Mouse (Mus musculus) left cerebral cortex, adult 2 months (tissue): ENCODE results near the gene Nf1. TPM values are rescaled to one million over a fixed set of nuclear protein-coding genes. Genes with fewer than 3 reads are reported as not detected.

ENCODE experiments used
- DNase-seq, 2 experiments: peaks; one replicate each; pipeline ENCODE4 v3.0.0; 2021 to 2022; ENCODE audit warnings: low spot score in 2 of 2, mixed read lengths in 1 of 2; ENCODE audit errors: extremely low spot score in 1 of 2
- H3K27ac ChIP-seq: fragments of 200-600 bp; 2 replicates; pipeline ENCODE4 v1.8.1; 2022
- H3K4me3 ChIP-seq: fragments of 200-600 bp; 2 replicates; pipeline ENCODE4 v1.8.1; 2022
- CTCF ChIP-seq: fragments of 200-600 bp; IDR thresholded peaks from 2 replicates; pipeline ENCODE4 v1.8.1; 2022; ENCODE audit warnings: antibody characterized with exemption, mild to moderate bottlenecking, moderate library complexity
- intact Hi-C: fragments of 180-260 bp; cut with DNase I; formaldehyde crosslinking; loops from one replicate; pipeline ENCODE4 v1.15.1; 2025
- total RNA-seq, 2 experiments: library from RNA; stranded (reverse); gene quantifications; 2 replicates each; pipeline ENCODE4 v1.2.3; 2021

Gene Nf1
- total RNA-seq, 2 experiments from 2014 or later = 129 to 131 TPM

DNA sequence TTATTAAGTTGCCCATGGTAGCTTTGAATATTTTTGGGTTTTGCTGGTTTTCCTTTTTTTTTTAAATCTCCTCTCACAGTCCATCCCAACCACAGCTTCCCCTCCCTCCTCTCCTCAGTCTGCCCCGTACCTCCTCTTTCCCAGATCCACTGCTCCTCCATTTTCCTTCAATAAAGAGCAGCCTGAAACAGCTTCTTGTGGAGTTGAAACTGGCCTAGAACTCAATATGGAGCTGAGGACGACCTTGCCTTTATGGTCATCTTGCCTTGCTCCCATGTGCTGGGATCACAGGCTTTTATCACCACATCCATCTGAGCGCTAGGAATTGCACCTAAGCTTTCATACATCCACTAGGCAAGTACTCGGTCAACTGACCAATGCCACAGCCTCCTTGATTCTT is 192.0 kb downstream of the Nf1 start:
- intact Hi-C loops = no loop called here
- DNase-seq = no peak
- no peak for TF ChIP-seq CTCF
- peak overlapping the region; percentile 82 for H3K27ac ChIP-seq
- no peak overlapping the region for H3K4me3 ChIP-seq

DNA sequence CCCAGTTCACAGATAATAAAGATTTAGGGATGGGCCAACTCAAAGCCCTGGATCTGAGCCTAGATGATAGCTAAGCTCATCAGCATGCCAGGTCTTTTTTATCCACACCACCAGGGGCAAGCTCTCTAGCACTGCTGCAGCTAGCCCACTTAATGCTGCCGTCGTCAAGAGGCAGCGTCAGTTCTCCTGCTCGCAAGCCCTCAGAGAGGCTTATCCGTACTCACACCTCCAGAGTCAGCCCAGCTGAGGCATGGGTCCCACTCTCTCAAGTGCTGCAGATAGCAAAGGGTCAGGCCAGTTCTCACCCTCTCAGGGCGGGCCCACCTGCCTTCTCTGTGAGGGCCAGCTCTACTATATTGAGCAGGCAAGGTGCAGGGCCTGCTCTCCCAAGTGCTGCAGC is 193.8 kb downstream of the Nf1 start:
- no peak for DNase-seq
- no peak for TF ChIP-seq CTCF
- Histone ChIP-seq H3K27ac (0 out of 2 replicates have a peak overlapping the region, but pooled peaks have one; percentile 10), H3K4me3 (no peak overlapping the region)
- intact Hi-C loops = no loop called here

GRCm38 (mm10) chr11:79533950-79534690 is 194.6 kb downstream of the Nf1 start:
- TF ChIP-seq CTCF = no peak
- no peak for DNase-seq
- H3K27ac ChIP-seq = peak overlapping the region; percentile 32; the same call in 1 of the 2 replicates
- intact Hi-C loops = no loop called here
- no peak overlapping the region for H3K4me3 ChIP-seq

- TF ChIP-seq CTCF = no peak
- intact Hi-C loops = no loop called here
- no peak overlapping the region for H3K27ac ChIP-seq
- DNase-seq = no peak
- H3K4me3 ChIP-seq = no peak overlapping the region
Observed at GRCm38 (mm10) chr11:79535554-79535953, 196.1 kb downstream of the Nf1 start.

DNA sequence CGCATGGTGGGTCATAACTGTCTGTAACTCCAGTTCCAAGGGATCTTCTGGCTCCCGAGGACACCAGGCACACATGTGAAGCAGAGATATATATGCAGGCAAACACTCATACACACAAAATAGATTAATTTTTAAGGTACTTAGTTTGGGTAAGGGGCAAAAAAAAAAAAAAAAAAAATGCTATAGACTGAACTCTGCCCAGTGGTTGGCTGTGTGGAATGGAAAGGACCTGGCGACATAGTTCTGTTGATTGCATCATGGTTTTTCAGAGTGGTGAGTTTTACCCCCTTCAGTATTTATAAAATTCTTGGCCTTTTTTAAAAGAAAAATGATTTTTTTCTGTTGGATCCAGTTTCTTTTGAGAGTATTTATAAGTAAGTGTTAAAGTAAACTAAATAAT is 196.8 kb downstream of the Nf1 start:
- TF ChIP-seq CTCF = no peak
- intact Hi-C loops = no loop called here

GRCm38 (mm10) chr11:79552622-79553021 is 213.1 kb downstream of the Nf1 start:
- no peak for DNase-seq
- intact Hi-C loops = no loop called here

More for the DNA sequence above, 196.8 kb downstream of the Nf1 start:
- Histone ChIP-seq H3K4me3 (no peak overlapping the region), H3K27ac (no peak overlapping the region)
- DNase-seq = no peak

DNA sequence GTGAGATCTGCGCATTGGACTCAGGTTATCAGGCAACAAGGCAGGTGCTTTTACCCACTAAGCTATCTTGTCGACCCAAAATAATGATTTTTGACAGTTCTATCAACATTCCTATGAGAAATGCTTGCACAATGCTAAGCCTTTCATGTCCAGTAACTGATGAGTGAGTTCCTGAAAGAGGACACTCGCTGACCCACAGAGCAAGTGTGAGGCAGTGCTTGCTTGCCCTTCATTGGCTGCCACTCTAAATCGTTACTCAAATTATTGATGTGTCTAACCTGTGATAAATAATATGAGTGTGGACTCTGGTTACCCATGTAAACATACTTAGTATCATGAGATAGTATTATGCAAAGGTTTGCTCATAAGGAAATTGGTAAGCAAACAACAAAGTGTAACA is 221.0 kb downstream of the Nf1 start:
- intact Hi-C loops = no loop called here
- TF ChIP-seq CTCF = no peak
- DNase-seq = no peak
- H3K27ac ChIP-seq = no peak overlapping the region
- no peak overlapping the region for H3K4me3 ChIP-seq

More at GRCm38 (mm10) chr11:79552622-79553021, 213.1 kb downstream of the Nf1 start:
- no peak overlapping the region for H3K27ac ChIP-seq
- no peak overlapping the region for H3K4me3 ChIP-seq
- TF ChIP-seq CTCF = no peak

GRCm38 (mm10) chr11:79563493-79563892 is 224.0 kb downstream of the Nf1 start:
- no peak for TF ChIP-seq CTCF
- no peak for DNase-seq
- no peak overlapping the region for H3K27ac ChIP-seq
- no peak overlapping the region for H3K4me3 ChIP-seq
- intact Hi-C loops = no loop called here

DNA sequence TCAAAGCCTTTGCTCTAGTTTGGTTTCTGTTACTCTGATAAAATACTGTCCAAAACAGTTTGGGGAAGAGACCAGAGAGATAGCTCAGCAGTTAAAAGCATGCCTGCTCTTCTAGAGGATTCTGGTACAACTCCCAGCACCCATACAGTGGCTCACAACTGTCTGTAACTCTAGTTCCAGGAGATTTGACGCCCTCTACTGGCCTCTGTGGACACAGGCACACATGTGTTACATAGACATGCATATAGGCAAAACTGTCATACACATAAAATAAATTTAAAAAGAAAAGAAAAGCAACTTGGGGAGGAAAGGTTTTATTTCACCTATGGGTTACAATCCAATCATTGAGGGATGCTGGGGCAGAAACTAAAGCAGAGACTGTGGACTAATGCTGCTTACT is 227.5 kb downstream of the Nf1 start:
- intact Hi-C loops = no loop called here
- Histone ChIP-seq H3K27ac (no peak overlapping the region), H3K4me3 (no peak overlapping the region)
- DNase-seq = no peak
- TF ChIP-seq CTCF = no peak; the same call in 1 of the 2 replicates

DNA sequence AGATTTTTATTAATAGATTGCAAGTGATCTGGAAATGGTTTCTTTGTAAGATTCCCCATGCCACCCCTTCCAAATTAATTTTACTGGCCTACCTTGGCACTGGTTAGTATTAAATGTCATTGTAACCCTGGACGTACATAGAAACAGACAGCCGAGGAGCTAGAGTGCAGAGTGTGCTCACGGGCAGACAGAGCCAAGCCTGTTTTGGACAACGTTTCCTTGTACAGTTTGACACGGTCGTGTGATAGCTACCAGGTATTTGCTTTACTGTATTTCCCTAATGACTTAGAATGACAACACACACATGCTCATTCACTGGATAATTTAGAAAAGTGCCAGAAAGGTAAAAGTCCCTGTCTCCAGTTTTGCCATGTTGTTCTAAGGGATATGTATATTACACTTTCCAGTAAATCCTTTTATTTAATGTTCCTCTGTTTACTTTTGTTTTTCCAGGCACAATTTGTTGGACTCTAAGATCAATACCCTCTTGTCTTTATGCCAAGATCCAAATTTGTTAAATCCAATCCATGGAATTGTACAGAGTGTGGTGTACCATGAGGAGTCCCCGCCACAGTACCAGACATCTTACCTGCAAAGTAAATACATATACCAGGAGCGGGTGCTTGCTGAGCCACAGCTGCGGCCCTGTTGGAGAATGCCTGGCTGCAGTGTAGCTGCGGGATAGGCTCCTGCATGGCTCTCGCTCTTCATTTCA is 228.9 kb downstream of the Nf1 start:
- no peak overlapping the region for H3K4me3 ChIP-seq
- no peak for DNase-seq
- intact Hi-C loops = no loop called here
- no peak for TF ChIP-seq CTCF
- no peak overlapping the region for H3K27ac ChIP-seq

DNA sequence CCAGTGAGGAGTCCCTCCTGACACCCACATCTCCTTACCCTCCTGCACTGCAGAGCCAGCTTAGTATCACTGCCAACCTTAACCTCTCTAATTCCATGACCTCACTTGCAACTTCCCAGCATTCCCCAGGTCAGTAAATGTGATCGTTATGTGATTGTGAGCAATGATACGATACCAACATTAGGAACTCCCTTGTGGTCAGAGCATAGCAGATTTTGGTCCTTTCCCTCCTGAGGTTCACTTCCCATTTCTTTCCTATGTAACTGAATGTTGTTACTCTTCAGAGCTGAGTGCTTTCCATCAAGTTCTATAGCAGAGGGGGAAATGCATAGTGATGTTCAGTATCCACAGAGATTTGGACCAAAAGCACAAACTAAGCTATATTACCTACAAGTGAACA is 230.8 kb downstream of the Nf1 start:
- H3K27ac ChIP-seq = no peak overlapping the region
- no peak for DNase-seq
- no peak for TF ChIP-seq CTCF
- H3K4me3 ChIP-seq = no peak overlapping the region
- intact Hi-C loops = loop anchor here (10.0 kb wide), 1 partner anchor 316 kb away; the partner anchor contains the start of gene Wsb1

DNA sequence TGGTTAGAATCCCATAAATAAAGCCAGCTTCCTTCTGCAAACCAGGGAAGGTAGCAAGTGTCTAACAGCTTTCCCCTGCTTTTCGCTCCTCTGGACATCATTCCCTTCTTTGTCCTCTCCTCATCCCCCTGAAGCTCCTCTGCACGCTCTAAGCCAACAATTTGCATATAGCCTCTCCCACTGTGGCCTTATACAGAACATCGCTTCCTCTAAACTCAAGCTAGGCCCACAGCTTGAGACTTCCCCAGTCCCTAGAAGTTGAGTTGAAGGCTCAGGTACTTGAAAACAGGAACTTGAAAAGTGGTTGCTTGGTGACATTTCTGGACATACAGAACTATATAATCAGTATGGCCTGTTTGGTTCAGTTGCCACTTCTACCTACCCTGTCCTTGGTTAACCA is 234.3 kb downstream of the Nf1 start:
- intact Hi-C loops = loop anchor here (10.0 kb wide), 1 partner anchor 319 kb away; the partner anchor contains the start of gene Wsb1
- Histone ChIP-seq H3K27ac (no peak overlapping the region), H3K4me3 (no peak overlapping the region)
- no peak for TF ChIP-seq CTCF
- no peak for DNase-seq
